Mouse (Mus musculus) midbrain, embryonic 12.5 days (tissue): ENCODE results near the gene Atxn3. TPM values are rescaled to one million over a fixed set of nuclear protein-coding genes. Genes with fewer than 3 reads are reported as not detected.
"Not testable (repeated sequence)": the region's sequence is repeated elsewhere in the genome, so short reads cannot be mapped to it uniquely, and the experiment has no call there.

Experiments
- ATAC-seq: fragments of 200-750 bp; cut with Nextera tagmentation; 2 replicates; pipeline ENCODE4 v1.8.0; 2017; ENCODE audit warnings: low read depth, moderate TSS enrichment, moderate library complexity; ENCODE audit not compliant: low FRiP score
- H3K27ac ChIP-seq: fragments of 300-500 bp; sonication (generic); replicated peaks from 2 replicates; pipeline ENCODE4 v1.5.1; 2016; ENCODE audit warnings: mild to moderate bottlenecking
- H3K27me3 ChIP-seq: fragments of 300-500 bp; sonication (generic); 2 replicates; pipeline ENCODE4 v1.6.1; 2016; ENCODE audit warnings: mild to moderate bottlenecking
- H3K36me3 ChIP-seq: fragments of 300-500 bp; sonication (generic); 2 replicates; pipeline ENCODE4 v1.6.1; 2016
- H3K4me1 ChIP-seq: fragments of 300-500 bp; sonication (generic); 2 replicates; pipeline ENCODE4 v1.6.1; 2016
- H3K4me2 ChIP-seq: fragments of 300-500 bp; sonication (generic); replicated peaks from 2 replicates; pipeline ENCODE4 v1.6.1; 2016; ENCODE audit warnings: mild to moderate bottlenecking, moderate library complexity
- H3K4me3 ChIP-seq: fragments of 300-500 bp; sonication (generic); 2 replicates; pipeline ENCODE4 v1.5.1; 2016; ENCODE audit warnings: mild to moderate bottlenecking
- H3K9ac ChIP-seq: fragments of 300-500 bp; sonication (generic); replicated peaks from 2 replicates; pipeline ENCODE4 v1.6.1; 2016; ENCODE audit warnings: mild to moderate bottlenecking, moderate library complexity
- H3K9me3 ChIP-seq: fragments of 300-500 bp; sonication (generic); 2 replicates; pipeline ENCODE4 v1.6.1; 2016; ENCODE audit warnings: mild to moderate bottlenecking
- WGBS: fragments of 180-500 bp; shearing (Covaris S2); methylation state at CpG from one replicate; pipeline ENCODE4 v1.1.7; 2016; 5-methylcytosine and 5-hydroxymethylcytosine counted together
- polyA plus RNA-seq: library from polyadenylated mRNA; unstranded; fragments of >200 nt; fragmentation: Nextera tagmentation; extraction: Ambion mirVana; gene quantifications from 2 replicates; pipeline ENCODE4 v1.2.1, GENCODE M21; 2016

The Atxn3 gene
- polyA plus RNA-seq, 1 experiment from 2014 or later = 22.3 TPM

DNA sequence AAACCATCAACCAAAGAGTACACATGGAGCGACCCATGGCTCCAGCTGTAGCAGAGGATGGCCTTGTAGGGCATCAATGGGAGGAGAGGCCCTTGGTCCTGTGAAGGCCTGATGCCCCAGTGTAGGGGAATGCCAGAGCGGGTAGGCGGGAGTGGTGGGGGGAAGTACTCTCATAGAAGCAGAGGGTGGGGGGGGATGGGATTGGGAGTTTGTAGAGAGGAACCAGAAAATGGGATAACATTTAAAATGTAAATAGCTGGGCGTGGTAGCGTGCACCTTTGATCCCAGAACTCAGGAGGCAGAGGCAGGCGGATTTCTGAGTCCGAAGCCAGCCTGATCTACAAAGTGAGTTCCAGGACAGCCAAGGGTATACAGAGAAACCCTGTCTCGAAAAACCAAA is 2.2 kb downstream of the Atxn3 start:
- not testable (repeated sequence) for ATAC-seq, H3K36me3 ChIP-seq
- WGBS = 97% methylated on average over 8 of the region's 8 CpGs

DNA sequence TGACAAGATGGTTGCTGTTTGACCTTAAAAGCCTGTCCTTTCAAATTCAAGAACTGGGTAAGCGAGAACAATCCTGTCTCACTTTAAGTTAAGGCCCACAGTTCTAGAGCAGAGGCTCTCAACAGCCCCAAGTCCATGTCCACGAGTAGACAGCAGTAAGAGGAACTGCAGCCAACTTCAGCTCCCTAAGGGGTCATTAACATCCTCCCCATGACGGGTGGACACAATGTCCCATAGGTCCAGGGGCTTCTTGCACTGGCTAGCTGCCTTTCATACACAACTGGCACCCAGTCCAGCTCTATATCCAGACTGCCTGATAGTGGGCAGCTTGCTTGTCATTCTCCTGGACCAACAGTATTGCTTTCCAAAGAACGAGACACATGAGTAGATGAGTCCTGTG is 9.2 kb downstream of the Atxn3 start:
- ATAC-seq = no peak
- no peak overlapping the region for H3K4me3 ChIP-seq
- H3K36me3 ChIP-seq = peaks cover 34% of the 10 kb centered on the region
- no peaks in the 10 kb centered on the region for H3K4me1 ChIP-seq
- H3K27ac ChIP-seq = no peak overlapping the region
- WGBS = 84% methylated on average over 4 of the region's 4 CpGs
- no peaks in the 10 kb centered on the region for H3K27me3 ChIP-seq
- no peak overlapping the region for H3K4me2 ChIP-seq
- no peak overlapping the region for H3K9ac ChIP-seq
- H3K9me3 ChIP-seq = no peaks in the 10 kb centered on the region

More for the DNA sequence above, 2.2 kb downstream of the Atxn3 start:
- not testable (repeated sequence) for H3K27ac ChIP-seq, H3K9ac ChIP-seq, H3K4me2 ChIP-seq, H3K27me3 ChIP-seq, H3K4me3 ChIP-seq, H3K9me3 ChIP-seq
- peaks cover 13% of the 10 kb centered on the region for H3K4me1 ChIP-seq

DNA sequence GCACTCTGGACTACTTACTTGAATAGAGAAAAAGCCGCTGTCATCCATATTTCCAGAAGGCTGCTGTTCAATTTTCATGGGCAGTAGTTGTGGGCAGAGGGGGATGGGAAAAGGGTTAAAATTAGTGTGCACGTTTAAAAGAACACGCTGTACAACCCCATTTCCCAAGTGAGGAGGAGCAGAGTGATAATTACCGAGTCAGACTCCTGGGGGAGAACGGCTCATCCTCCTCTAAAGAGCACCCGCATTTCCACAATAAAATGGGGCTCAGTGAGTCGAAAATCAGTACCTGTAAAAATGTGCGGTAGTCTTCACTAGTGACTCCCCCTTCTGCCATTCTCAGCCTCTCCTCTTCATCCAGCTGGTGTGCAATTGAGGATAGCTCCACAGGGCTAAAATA is 10.1 kb downstream of the Atxn3 start:
- no peak overlapping the region for H3K4me3 ChIP-seq
- no peak for ATAC-seq
- no peaks in the 10 kb centered on the region for H3K4me1 ChIP-seq
- 94% methylated on average over 8 of the region's 8 CpGs for WGBS
- no peak overlapping the region for H3K9ac ChIP-seq
- peaks cover 38% of the 10 kb centered on the region for H3K36me3 ChIP-seq
- H3K9me3 ChIP-seq = no peaks in the 10 kb centered on the region
- no peaks in the 10 kb centered on the region for H3K27me3 ChIP-seq
- no peak overlapping the region for H3K4me2 ChIP-seq
- no peak overlapping the region for H3K27ac ChIP-seq

DNA sequence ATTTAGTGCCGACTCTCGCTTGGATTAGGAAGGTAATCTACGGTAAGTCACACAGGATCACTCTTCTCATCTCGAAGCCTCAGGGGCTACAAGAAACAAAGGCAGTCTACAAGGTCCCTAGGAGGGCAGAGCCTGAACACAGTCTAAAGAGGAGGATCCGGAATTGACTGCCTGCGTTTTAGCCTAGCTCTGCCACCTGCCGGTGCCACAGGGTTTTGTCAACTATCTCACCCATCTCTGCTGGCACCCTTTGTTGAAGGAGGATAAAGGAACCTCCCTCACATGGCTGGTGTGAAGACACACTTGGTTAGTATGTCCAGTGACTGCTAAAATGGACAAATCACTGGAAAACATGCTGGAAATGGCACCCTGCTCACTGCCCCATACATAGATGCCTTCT is 20.5 kb downstream of the Atxn3 start:
- H3K27me3 ChIP-seq = no peaks in the 10 kb centered on the region
- H3K36me3 ChIP-seq = peaks cover 71% of the 10 kb centered on the region
- no peak overlapping the region for H3K9ac ChIP-seq
- 83% methylated on average over 7 of the region's 7 CpGs for WGBS
- H3K4me2 ChIP-seq = no peak overlapping the region
- H3K4me1 ChIP-seq = no peaks in the 10 kb centered on the region
- no peak overlapping the region for H3K4me3 ChIP-seq
- no peak overlapping the region for H3K27ac ChIP-seq
- ATAC-seq = no peak
- no peaks in the 10 kb centered on the region for H3K9me3 ChIP-seq

DNA sequence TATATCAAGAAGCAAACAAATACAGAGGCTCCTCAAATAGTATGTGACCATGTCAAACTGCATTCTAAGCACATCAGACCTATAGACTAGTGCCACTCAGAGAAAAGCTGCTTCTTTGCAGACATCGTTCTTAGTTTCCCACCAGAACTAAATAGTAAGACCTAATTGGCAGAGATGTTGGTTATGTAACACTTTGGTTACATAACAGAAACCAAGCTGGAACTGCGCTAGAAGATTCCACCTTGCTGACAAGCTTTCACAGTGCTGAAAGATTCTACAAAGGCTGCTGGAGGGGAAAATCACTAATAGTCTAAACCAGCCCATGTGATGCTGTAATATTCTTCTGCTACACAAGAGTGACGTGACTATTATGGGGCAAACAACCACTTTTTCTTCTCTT is 22.8 kb downstream of the Atxn3 start:
- Histone ChIP-seq H3K36me3 (peaks cover 73% of the 10 kb centered on the region), H3K4me2 (no peak overlapping the region), H3K4me3 (no peak overlapping the region), H3K9ac (no peak overlapping the region), H3K9me3 (no peaks in the 10 kb centered on the region), H3K27ac (no peak overlapping the region), H3K27me3 (no peaks in the 10 kb centered on the region), H3K4me1 (no peaks in the 10 kb centered on the region)
- 96% methylated on average over 3 of the region's 3 CpGs for WGBS
- ATAC-seq = no peak

DNA sequence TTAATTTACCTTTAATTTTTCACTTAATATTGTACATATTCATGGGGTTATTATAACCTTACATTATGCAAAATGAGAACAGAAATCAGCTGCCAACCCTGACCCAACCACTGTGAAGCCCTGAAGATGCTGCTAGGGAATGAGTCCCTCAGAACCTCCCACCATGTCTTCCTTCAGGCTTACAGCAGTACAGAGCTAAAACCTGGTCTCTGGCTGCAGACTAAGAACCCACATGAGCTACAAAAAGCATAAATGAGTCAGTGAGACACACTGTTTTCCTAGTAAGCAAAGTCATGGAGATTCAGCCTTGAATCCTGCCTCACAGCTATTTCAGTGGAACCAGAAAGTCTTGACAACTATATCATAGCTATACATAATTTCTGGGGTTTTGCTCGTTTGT is 29.6 kb downstream of the Atxn3 start:
- Histone ChIP-seq H3K27me3 (no peaks in the 10 kb centered on the region), H3K27ac (no peak overlapping the region), H3K9ac (no peak overlapping the region), H3K4me2 (no peak overlapping the region), H3K36me3 (peaks cover 83% of the 10 kb centered on the region), H3K9me3 (no peaks in the 10 kb centered on the region), H3K4me1 (no peaks in the 10 kb centered on the region), H3K4me3 (no peak overlapping the region)
- 92% methylated on average over 1 of the region's 1 CpGs for WGBS
- no peak for ATAC-seq

DNA sequence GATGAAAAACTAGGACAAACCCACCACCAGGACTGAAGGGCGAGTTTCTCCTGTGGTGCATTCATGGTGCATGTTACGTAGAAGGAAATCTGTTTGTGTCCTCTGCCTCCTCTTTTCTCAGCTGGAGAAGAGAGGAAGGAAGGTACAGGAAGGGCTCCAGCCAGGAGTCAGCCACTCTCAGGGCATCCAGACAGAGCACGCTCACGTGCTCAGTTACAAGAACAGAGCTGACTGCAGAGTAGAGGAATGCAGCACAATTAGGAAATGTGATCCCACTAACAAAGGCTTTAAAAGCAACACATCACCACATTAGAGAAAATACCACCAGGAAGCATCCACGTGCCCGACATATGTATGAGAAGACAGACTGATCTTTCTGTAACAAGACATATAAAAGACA is 35.7 kb downstream of the Atxn3 start:
- WGBS = 89% methylated on average over 6 of the region's 6 CpGs
- peaks cover 53% of the 10 kb centered on the region for H3K36me3 ChIP-seq
- ATAC-seq = no peak

DNA sequence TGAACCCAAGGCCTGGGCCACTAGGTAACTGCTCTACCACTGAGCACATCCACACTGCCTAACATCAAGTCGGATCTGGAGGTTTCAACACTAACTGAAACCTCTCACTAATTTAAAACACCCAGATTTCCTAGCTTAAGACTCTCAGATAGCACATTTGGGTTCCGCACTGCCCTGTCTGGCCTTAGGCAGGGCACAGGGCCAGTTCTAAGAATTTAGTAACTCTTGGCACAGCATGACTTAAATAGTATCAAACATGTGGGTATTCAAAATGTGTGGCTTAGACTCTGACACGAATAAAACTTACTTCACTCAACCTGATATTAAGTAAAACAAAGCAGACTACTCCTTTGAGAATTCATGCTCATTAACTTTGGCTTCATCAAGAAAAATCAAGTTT is 38.2 kb downstream of the Atxn3 start:
- Histone ChIP-seq H3K27ac (no peak overlapping the region), H3K4me1 (no peaks in the 10 kb centered on the region), H3K4me3 (no peak overlapping the region), H3K4me2 (no peak overlapping the region), H3K27me3 (no peaks in the 10 kb centered on the region), H3K36me3 (peaks cover 31% of the 10 kb centered on the region), H3K9ac (no peak overlapping the region), H3K9me3 (no peaks in the 10 kb centered on the region)
- WGBS = 83% methylated on average over 3 of the region's 3 CpGs
- ATAC-seq = no peak

More for the DNA sequence above, 35.7 kb downstream of the Atxn3 start:
- H3K4me1 ChIP-seq = no peaks in the 10 kb centered on the region
- no peaks in the 10 kb centered on the region for H3K9me3 ChIP-seq
- no peaks in the 10 kb centered on the region for H3K27me3 ChIP-seq
- H3K4me2 ChIP-seq = no peak overlapping the region
- H3K27ac ChIP-seq = no peak overlapping the region
- no peak overlapping the region for H3K9ac ChIP-seq
- no peak overlapping the region for H3K4me3 ChIP-seq

DNA sequence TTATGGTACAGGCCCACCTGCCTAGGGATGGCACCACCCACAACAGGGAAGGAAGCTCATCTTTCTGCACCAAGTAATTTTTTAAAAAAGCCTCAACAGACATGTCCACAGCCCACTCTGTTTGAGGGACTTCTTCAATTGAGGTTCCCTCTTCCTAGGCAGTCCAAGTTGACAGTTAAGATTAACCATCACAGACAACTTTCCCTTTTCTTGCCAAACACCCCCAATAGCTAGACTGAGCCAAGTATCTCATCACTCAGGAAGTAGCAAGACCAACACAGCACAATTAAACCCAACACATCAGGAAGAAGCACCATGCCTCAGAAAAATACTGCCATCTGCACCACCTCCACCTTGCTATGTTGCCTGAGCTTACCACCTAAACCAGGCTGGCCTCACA is 40.9 kb downstream of the Atxn3 start:
- Histone ChIP-seq H3K36me3 (peaks cover 5% of the 10 kb centered on the region; the same call in 1 of the 2 replicates), H3K27me3 (no peaks in the 10 kb centered on the region), H3K9me3 (no peaks in the 10 kb centered on the region), H3K9ac (no peak overlapping the region), H3K4me1 (peaks cover 6% of the 10 kb centered on the region), H3K27ac (no peak overlapping the region), H3K4me3 (no peak overlapping the region), H3K4me2 (no peak overlapping the region)
- no peak for ATAC-seq

DNA sequence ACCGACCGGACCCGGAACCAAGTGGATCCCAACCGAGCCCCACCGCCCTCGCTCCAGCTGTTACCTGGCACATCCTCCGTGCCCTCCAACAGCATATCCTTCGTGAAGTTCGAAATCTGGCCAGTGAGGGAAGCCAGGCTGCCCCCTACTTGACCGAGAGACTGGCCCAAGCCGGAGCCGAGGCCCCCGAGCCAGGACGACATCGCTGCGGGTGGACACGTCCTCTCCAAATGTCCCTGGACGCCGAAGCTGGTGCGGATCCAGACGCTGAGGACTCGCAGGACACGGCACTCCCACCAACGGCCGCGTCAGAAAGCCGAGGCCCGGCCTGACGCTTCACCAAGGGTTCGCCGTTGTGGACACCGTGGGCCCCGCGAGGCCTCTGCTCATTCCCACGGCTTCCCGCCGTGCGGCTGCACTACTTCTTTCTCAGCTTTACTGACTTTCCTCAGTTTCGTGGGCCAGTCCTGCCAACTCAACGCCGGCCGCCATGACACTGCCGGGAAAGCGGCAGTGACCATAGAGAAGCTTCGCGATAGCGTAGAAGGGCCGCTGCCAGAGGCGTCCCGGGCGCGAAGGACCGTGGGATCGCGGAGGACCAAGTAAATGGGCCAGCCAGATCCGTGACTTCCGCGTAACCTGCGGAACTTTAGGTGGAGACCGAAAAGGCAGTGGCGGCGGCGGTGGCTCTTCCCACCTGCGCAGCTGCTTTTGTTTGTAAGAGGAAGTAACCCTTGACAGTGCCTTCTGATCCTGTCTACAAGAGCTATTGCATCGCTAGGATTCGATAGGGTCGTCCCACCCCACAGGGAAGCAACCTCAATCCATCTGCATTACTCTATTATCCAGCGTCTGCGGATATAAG is 45.2 kb downstream of the Atxn3 start, which contains the start of gene Trip11:
Trip11 (minus strand) TSS at position 642 of the 865 bp plus-strand sequence.
- under 1% methylated on average over 69 of the region's 69 CpGs for WGBS
- H3K4me1 ChIP-seq = peaks cover 19% of the 10 kb centered on the region
- ATAC-seq = peak; percentile 95
- H3K27me3 ChIP-seq = no peaks in the 10 kb centered on the region
- peak within 1 kb of the TSS; percentile 86 for H3K9ac ChIP-seq
- H3K27ac ChIP-seq = peak within 1 kb of the TSS; percentile 64
- peaks cover 12% of the 10 kb centered on the region for H3K36me3 ChIP-seq
- H3K4me3 ChIP-seq = peak within 1 kb of the TSS; percentile 72
- H3K9me3 ChIP-seq = no peaks in the 10 kb centered on the region
- H3K4me2 ChIP-seq = peak within 1 kb of the TSS; percentile 59

DNA sequence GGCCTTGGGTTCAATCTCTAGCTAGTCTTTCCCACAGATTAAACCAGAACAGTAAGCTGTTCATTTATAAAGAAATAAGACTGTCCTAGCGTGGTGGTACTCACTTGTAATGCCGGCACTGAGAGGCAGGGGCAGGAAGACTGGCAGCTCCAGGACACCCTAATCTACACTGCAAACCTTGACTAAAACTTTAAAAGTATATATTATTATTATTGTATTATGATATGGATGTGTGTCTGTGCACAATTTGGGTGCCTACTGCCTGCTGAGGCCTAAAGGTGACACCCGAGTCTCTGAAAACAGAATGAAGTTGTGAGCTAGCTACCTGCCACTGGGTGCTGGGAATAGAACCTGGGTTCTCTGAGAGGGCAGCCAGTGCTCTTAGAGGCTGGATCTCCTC is 46.7 kb downstream of the Atxn3 start:
- peak overlapping the region; percentile 72; the same call in 1 of the 2 replicates for H3K4me3 ChIP-seq
- H3K9me3 ChIP-seq = no peaks in the 10 kb centered on the region
- no peaks in the 10 kb centered on the region for H3K27me3 ChIP-seq
- peaks cover 12% of the 10 kb centered on the region for H3K36me3 ChIP-seq
- ATAC-seq = no peak
- peak overlapping the region; percentile 59 for H3K4me2 ChIP-seq
- H3K9ac ChIP-seq = no peak overlapping the region
- peaks cover 19% of the 10 kb centered on the region for H3K4me1 ChIP-seq
- H3K27ac ChIP-seq = no peak overlapping the region
- WGBS = 87% methylated on average over 3 of the region's 3 CpGs

DNA sequence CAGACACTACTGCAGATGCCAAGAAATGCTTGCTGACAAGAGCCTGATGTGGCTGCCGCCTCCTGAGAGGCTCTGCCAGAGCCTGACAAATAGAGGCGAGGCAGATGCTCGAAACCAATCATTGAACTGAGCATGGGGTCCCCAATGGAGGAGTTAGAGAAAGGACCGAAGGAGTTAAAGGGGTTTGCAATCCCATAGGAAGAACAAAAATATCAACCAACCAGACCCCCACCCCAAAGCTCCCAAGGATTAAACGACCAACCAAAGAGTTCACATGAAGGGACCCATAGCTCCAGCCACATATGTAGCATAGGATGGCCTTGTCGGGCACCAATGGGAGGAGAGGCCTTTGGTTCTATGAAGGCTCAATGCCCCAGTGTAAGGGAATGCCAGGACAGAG is 47.7 kb downstream of the Atxn3 start:
- Histone ChIP-seq H3K36me3 (peaks cover 15% of the 10 kb centered on the region), H3K4me3 (no peak overlapping the region), H3K9me3 (no peaks in the 10 kb centered on the region), H3K4me1 (peaks cover 19% of the 10 kb centered on the region), H3K27me3 (no peaks in the 10 kb centered on the region), H3K9ac (no peak overlapping the region), H3K4me2 (no peak overlapping the region), H3K27ac (no peak overlapping the region)
- WGBS = 91% methylated on average over 6 of the region's 6 CpGs
- ATAC-seq = no peak
